Mouse (Mus musculus) testis, adult 2 months (tissue): ENCODE results near the gene Dynlrb1.

Experiments used
- CTCF ChIP-seq: fragments of 200-500 bp; IDR thresholded peaks from 2 replicates; pipeline ENCODE4 v1.5.1; 2012; ENCODE audit warnings: low read depth, mild to moderate bottlenecking, inconsistent platforms, low read length, moderate library complexity; ENCODE audit not compliant: control insufficient read depth, insufficient read depth, insufficient replicate concordance
- POLR2A ChIP-seq: fragments of 200-500 bp; IDR thresholded peaks from 2 replicates; pipeline ENCODE4 v1.6.1; 2012; ENCODE audit warnings: low read depth, mild to moderate bottlenecking, inconsistent platforms, low read length, moderate library complexity; ENCODE audit not compliant: control insufficient read depth

GRCm38 (mm10) chr2:155207419-155207818, 28.9 kb upstream of the Dynlrb1 start:
- TF ChIP-seq CTCF (peak; percentile 47; the same call in 1 of the 2 replicates), POLR2A (no peak)
